Mouse (Mus musculus) CH12.LX (cell line): Measurements from ENCODE around the gene Pcdh7.

Source experiments
- CTCF ChIP-seq, 2 experiments: IDR thresholded peaks in 1 of 2; conservative IDR thresholded peaks in 1 of 2; 2 replicates each; pipeline ENCODE4 v1.5.1; 2011 to 2012; ENCODE audit warnings: low read depth in 2 of 2, low read length in 2 of 2, improper control_type of control experiment in 1 of 2, inconsistent platforms in 1 of 2, mild to moderate bottlenecking in 1 of 2, moderate library complexity in 1 of 2
- E2F4 ChIP-seq: IDR thresholded peaks from 2 replicates; pipeline ENCODE4 v1.6.1; 2011; ENCODE audit warnings: low read depth, low read length, improper control_type of control experiment; ENCODE audit not compliant: insufficient replicate concordance
- EP300 ChIP-seq: IDR thresholded peaks from 2 replicates; pipeline ENCODE4 v1.6.1; 2011; ENCODE audit warnings: low read length, improper control_type of control experiment
- HCFC1 ChIP-seq: IDR thresholded peaks from 2 replicates; pipeline ENCODE4 v1.6.1; 2012; ENCODE audit warnings: low read depth, mild to moderate bottlenecking, inconsistent platforms, low read length, improper control_type of control experiment
- MAFK ChIP-seq: IDR thresholded peaks from 2 replicates; pipeline ENCODE4 v1.6.1; 2011; ENCODE audit warnings: low read length, improper control_type of control experiment; ENCODE audit not compliant: insufficient replicate concordance
- MAX ChIP-seq: IDR thresholded peaks from 2 replicates; pipeline ENCODE4 v1.6.1; 2011; ENCODE audit warnings: low read length, improper control_type of control experiment
- POLR2A ChIP-seq: IDR thresholded peaks from 2 replicates; pipeline ENCODE4 v1.6.1; 2011; ENCODE audit warnings: low read depth, mild to moderate bottlenecking, improper control_type of control experiment, low read length
- ZC3H11A ChIP-seq: IDR thresholded peaks from 2 replicates; pipeline ENCODE4 v1.6.1; 2012; ENCODE audit warnings: low read depth, mild to moderate bottlenecking, inconsistent platforms, low read length, improper control_type of control experiment
- ZNF384 ChIP-seq: IDR thresholded peaks from 2 replicates; pipeline ENCODE4 v1.6.1; 2012; ENCODE audit warnings: low read depth, low read length, improper control_type of control experiment, inconsistent platforms

DNA sequence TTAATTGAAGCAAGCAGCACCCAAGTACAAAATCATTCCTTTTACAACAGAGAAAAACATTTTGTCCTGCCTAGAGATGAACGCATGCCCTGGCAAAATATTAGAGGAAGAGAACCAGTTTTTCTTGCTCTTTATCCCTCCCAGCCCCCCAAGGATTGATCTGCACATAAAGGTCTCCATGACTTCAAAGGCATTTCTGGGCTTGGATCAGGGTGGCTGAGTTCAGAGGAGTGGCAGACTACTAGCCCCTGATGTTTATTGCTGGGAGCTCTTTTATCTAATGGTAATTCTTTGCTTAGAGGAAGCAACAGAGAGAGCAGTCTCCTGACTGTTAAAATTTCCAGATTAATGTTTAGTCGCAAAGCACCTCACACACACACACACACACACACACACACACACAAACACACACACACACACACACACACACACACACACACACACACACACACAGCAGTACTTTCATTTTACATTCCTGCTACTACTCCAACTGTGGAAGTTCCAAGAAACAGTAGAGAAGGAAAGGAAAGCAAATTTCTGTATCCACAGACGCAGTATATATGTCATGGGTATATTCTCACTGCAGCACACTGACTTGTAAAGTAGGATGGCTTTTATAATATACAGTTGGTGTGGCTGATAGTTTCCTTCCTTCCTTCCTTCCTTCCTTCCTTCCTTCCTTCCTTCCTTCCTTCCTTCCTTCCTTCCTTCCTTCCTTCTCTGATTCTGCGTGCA, 71.2 kb downstream of the Pcdh7 start:
- TF ChIP-seq CTCF (conservative IDR thresholded peaks at IDR 0.05 in 1 of 2, IDR thresholded peaks at IDR 0.05 in 1 of 2; ENCODE audit: low read depth in 2 of 2, low read length in 2 of 2) (no peak), POLR2A (no peak), EP300 (no peak), MAFK (no peak), MAX (no peak), ZNF384 (no peak), ZC3H11A (no peak), E2F4 (no peak), HCFC1 (no peak)
